Mouse (Mus musculus): Measurements from ENCODE around the gene Nxnl2.

Gene Nxnl2

GRCm38 (mm10) chr13:51170691-51171680 is at the start of gene Nxnl2:
Gene Nxnl2, plus strand, starts transcription at chr13:51171022.
- in situ Hi-C loops (cut with MboI, MseI) = loop anchor here (10.0 kb wide), 1 partner anchor 1864 kb away; no protein-coding TSS in a partner anchor

- in situ Hi-C loops (cut with MboI, MseI) = no loop called here
Observed at GRCm38 (mm10) chr13:51121966-51122365, 48.9 kb upstream of the Nxnl2 start.

GRCm38 (mm10) chr13:51122771-51123170 is 48.1 kb upstream of the Nxnl2 start:
- in situ Hi-C loops (cut with MboI, MseI) = no loop called here

- in situ Hi-C loops (cut with MboI, MseI) = no loop called here
Observed at GRCm38 (mm10) chr13:51125357-51125756, 45.5 kb upstream of the Nxnl2 start.

- in situ Hi-C loops (cut with MboI, MseI) = no loop called here
Observed at GRCm38 (mm10) chr13:51127906-51128305, 42.9 kb upstream of the Nxnl2 start.

- in situ Hi-C loops (cut with MboI, MseI) = no loop called here
Observed at GRCm38 (mm10) chr13:51128417-51128816, 42.4 kb upstream of the Nxnl2 start.

GRCm38 (mm10) chr13:51131179-51131578 is 39.6 kb upstream of the Nxnl2 start:
- in situ Hi-C loops (cut with MboI, MseI) = no loop called here

- in situ Hi-C loops (cut with MboI, MseI) = no loop called here
Observed at GRCm38 (mm10) chr13:51136315-51136714, 34.5 kb upstream of the Nxnl2 start.

GRCm38 (mm10) chr13:51136996-51137701 is 33.7 kb upstream of the Nxnl2 start:
- in situ Hi-C loops (cut with MboI, MseI) = no loop called here

- in situ Hi-C loops (cut with MboI, MseI) = no loop called here
Observed at GRCm38 (mm10) chr13:51137702-51138031, 33.2 kb upstream of the Nxnl2 start.

- in situ Hi-C loops (cut with MboI, MseI) = no loop called here
Observed at GRCm38 (mm10) chr13:51147106-51147505, 23.7 kb upstream of the Nxnl2 start.

- in situ Hi-C loops (cut with MboI, MseI) = no loop called here
Observed at GRCm38 (mm10) chr13:51152966-51153669, 17.7 kb upstream of the Nxnl2 start.

GRCm38 (mm10) chr13:51153670-51154030 is 17.2 kb upstream of the Nxnl2 start:
- in situ Hi-C loops (cut with MboI, MseI) = no loop called here

- in situ Hi-C loops (cut with MboI, MseI) = no loop called here
Observed at GRCm38 (mm10) chr13:51155178-51156013, 15.4 kb upstream of the Nxnl2 start.

- in situ Hi-C loops (cut with MboI, MseI) = no loop called here
Observed at GRCm38 (mm10) chr13:51156014-51156386, 14.8 kb upstream of the Nxnl2 start.

GRCm38 (mm10) chr13:51157291-51157690 is 13.5 kb upstream of the Nxnl2 start:
- in situ Hi-C loops (cut with MboI, MseI) = no loop called here

- in situ Hi-C loops (cut with MboI, MseI) = no loop called here
Observed at GRCm38 (mm10) chr13:51161672-51162071, 9.2 kb upstream of the Nxnl2 start.

- in situ Hi-C loops (cut with MboI, MseI) = no loop called here
Observed at GRCm38 (mm10) chr13:51162246-51162645, 8.6 kb upstream of the Nxnl2 start.

- in situ Hi-C loops (cut with MboI, MseI) = no loop called here
Observed at GRCm38 (mm10) chr13:51166711-51167110, 4.1 kb upstream of the Nxnl2 start.

GRCm38 (mm10) chr13:51170215-51170614 is 607 bp upstream of the Nxnl2 start:
- in situ Hi-C loops (cut with MboI, MseI) = loop anchor here (10.0 kb wide), 1 partner anchor 1865 kb away; no protein-coding TSS in a partner anchor

- in situ Hi-C loops (cut with MboI, MseI) = loop anchor here (10.0 kb wide), 1 partner anchor 1862 kb away; no protein-coding TSS in a partner anchor
Observed at GRCm38 (mm10) chr13:51172601-51173000, 1.8 kb downstream of the Nxnl2 start.

All from T-helper 1 cell (primary cell).